Mouse (Mus musculus): ENCODE data around the gene Rpl37a.

GRCm38 (mm10) chr1:72696256-72696655, 14.8 kb upstream of the Rpl37a start:
- TF ChIP-seq POLR2A (IDR thresholded peaks at IDR 0.05; ENCODE audit: insufficient read depth, low read depth, low read length): no peak
- no peak for TF ChIP-seq CTCF (IDR thresholded peaks at IDR 0.05)
- no peak for TF ChIP-seq EP300 (IDR thresholded peaks at IDR 0.05; ENCODE audit: insufficient read depth, low read depth, low read length)

All from heart, adult 2 months (tissue).